Mouse (Mus musculus) liver, embryonic 13.5 days (tissue): ENCODE results near the gene Ly6g5c. TPM values are rescaled to one million over a fixed set of nuclear protein-coding genes. Genes with fewer than 3 reads are reported as not detected.

Experiments
- ATAC-seq: fragments of 200-750 bp; cut with Nextera tagmentation; 2 replicates; pipeline ENCODE4 v1.8.0; 2017; ENCODE audit warnings: low read depth, mild to moderate bottlenecking, moderate number of reproducible peaks, moderate library complexity
- DNase-seq: peaks from one replicate; pipeline ENCODE4 v3.0.0; 2022
- H3K27ac ChIP-seq: fragments of 300-500 bp; sonication (generic); 2 replicates; pipeline ENCODE4 v1.5.1; 2015; ENCODE audit warnings: moderate library complexity, mild to moderate bottlenecking, inconsistent platforms
- H3K27me3 ChIP-seq: fragments of 300-500 bp; sonication (generic); 2 replicates; pipeline ENCODE4 v1.6.1; 2015; ENCODE audit warnings: mild to moderate bottlenecking, inconsistent platforms
- H3K36me3 ChIP-seq: fragments of 300-500 bp; sonication (generic); 2 replicates; pipeline ENCODE4 v1.6.1; 2015; ENCODE audit warnings: mild to moderate bottlenecking, inconsistent platforms
- H3K4me1 ChIP-seq: fragments of 300-500 bp; sonication (generic); replicated peaks from 2 replicates; pipeline ENCODE4 v1.6.1; 2015; ENCODE audit warnings: inconsistent platforms
- H3K4me2 ChIP-seq: fragments of 300-500 bp; sonication (generic); 2 replicates; pipeline ENCODE4 v1.6.1; 2015; ENCODE audit warnings: inconsistent platforms, mild to moderate bottlenecking, moderate library complexity
- H3K4me3 ChIP-seq: fragments of 300-500 bp; sonication (generic); replicated peaks from 2 replicates; pipeline ENCODE4 v1.5.1; 2015; ENCODE audit warnings: mild to moderate bottlenecking, inconsistent platforms
- H3K9ac ChIP-seq: fragments of 300-500 bp; sonication (generic); 2 replicates; pipeline ENCODE4 v1.6.1; 2015; ENCODE audit warnings: mild to moderate bottlenecking, inconsistent platforms
- H3K9me3 ChIP-seq: fragments of 300-500 bp; sonication (generic); replicated peaks from 2 replicates; pipeline ENCODE4 v1.6.1; 2016; ENCODE audit warnings: inconsistent platforms
- WGBS: fragments of 180-500 bp; shearing (Covaris S2); methylation state at CpG from one replicate; pipeline ENCODE4 v1.1.7; 2015; ENCODE audit not compliant: insufficient replicate concordance; 5-methylcytosine and 5-hydroxymethylcytosine counted together
- polyA plus RNA-seq: library from polyadenylated mRNA; unstranded; fragments of >200 nt; fragmentation: Nextera tagmentation; extraction: Ambion mirVana; gene quantifications from 2 replicates; pipeline ENCODE4 v1.2.1, GENCODE M21; 2015

Gene Ly6g5c
- polyA plus RNA-seq, 1 experiment from 2014 or later: not detected

- DNase-seq (no peak), ATAC-seq (no peak)
- Histone ChIP-seq H3K4me3 (no peak overlapping the region), H3K27me3 (no peaks in the 10 kb centered on the region), H3K4me1 (peaks cover 31% of the 10 kb centered on the region), H3K9me3 (no peaks in the 10 kb centered on the region), H3K9ac (no peak overlapping the region), H3K27ac (no peak overlapping the region), H3K4me2 (no peak overlapping the region), H3K36me3 (peaks cover 98% of the 10 kb centered on the region)
- WGBS: 87% methylated on average over 12 of the region's 12 CpGs
Observed at GRCm38 (mm10) chr17:35097164-35097655, 10.9 kb upstream of the Ly6g5c start.

- Histone ChIP-seq H3K9me3 (no peaks in the 10 kb centered on the region), H3K4me3 (no peak overlapping the region), H3K9ac (no peak overlapping the region), H3K27ac (no peak overlapping the region), H3K27me3 (no peaks in the 10 kb centered on the region), H3K4me2 (no peak overlapping the region), H3K4me1 (peaks cover 52% of the 10 kb centered on the region), H3K36me3 (peaks cover 84% of the 10 kb centered on the region)
- DNase-seq (no peak), ATAC-seq (no peak)
- WGBS: 72% methylated on average over 10 of the region's 10 CpGs
Observed at GRCm38 (mm10) chr17:35100196-35100765, 7.8 kb upstream of the Ly6g5c start.

- H3K4me3 ChIP-seq: no peak overlapping the region
- WGBS: 84% methylated on average over 11 of the region's 11 CpGs
- peaks cover 75% of the 10 kb centered on the region for H3K36me3 ChIP-seq
- no peaks in the 10 kb centered on the region for H3K27me3 ChIP-seq
- H3K9me3 ChIP-seq: no peaks in the 10 kb centered on the region
- H3K4me1 ChIP-seq: peaks cover 61% of the 10 kb centered on the region
- no peak for DNase-seq
- ATAC-seq: no peak
- H3K4me2 ChIP-seq: no peak overlapping the region
- H3K9ac ChIP-seq: no peak overlapping the region
- H3K27ac ChIP-seq: peak overlapping the region; percentile 1; the same call in 1 of the 2 replicates
Observed at GRCm38 (mm10) chr17:35101161-35101560, 6.9 kb upstream of the Ly6g5c start.

- Histone ChIP-seq H3K27me3 (no peaks in the 10 kb centered on the region), H3K27ac (peak overlapping the region; percentile 92), H3K4me3 (no peak overlapping the region), H3K4me2 (no peak overlapping the region), H3K9ac (no peak overlapping the region), H3K36me3 (peaks cover 64% of the 10 kb centered on the region), H3K9me3 (no peaks in the 10 kb centered on the region), H3K4me1 (peaks cover 64% of the 10 kb centered on the region)
- DNase-seq (no peak), ATAC-seq (no peak)
- 71% methylated on average over 8 of the region's 8 CpGs for WGBS
Observed at GRCm38 (mm10) chr17:35102299-35102698, 5.8 kb upstream of the Ly6g5c start.

- Histone ChIP-seq H3K4me2 (no peak overlapping the region), H3K27me3 (no peaks in the 10 kb centered on the region), H3K9me3 (no peaks in the 10 kb centered on the region), H3K4me1 (peaks cover 64% of the 10 kb centered on the region), H3K4me3 (no peak overlapping the region), H3K27ac (peak overlapping the region; percentile 92), H3K36me3 (peaks cover 56% of the 10 kb centered on the region), H3K9ac (peak overlapping the region; percentile 67)
- ATAC-seq: no peak
- 53% methylated on average over 6 of the region's 6 CpGs for WGBS
- no peak for DNase-seq
Observed at GRCm38 (mm10) chr17:35103221-35103690, 4.8 kb upstream of the Ly6g5c start.

- ATAC-seq (no peak), DNase-seq (no peak)
- H3K27me3 ChIP-seq: no peaks in the 10 kb centered on the region
- H3K4me3 ChIP-seq: peak overlapping the region; percentile 7
- H3K4me1 ChIP-seq: peaks cover 64% of the 10 kb centered on the region
- H3K27ac ChIP-seq: peak overlapping the region; percentile 92
- H3K9me3 ChIP-seq: no peaks in the 10 kb centered on the region
- 65% methylated on average over 7 of the region's 7 CpGs for WGBS
- peaks cover 48% of the 10 kb centered on the region for H3K36me3 ChIP-seq
- peak overlapping the region; percentile 48 for H3K4me2 ChIP-seq
- H3K9ac ChIP-seq: peak overlapping the region; percentile 67
Observed at GRCm38 (mm10) chr17:35104079-35104478, 4.0 kb upstream of the Ly6g5c start.

- H3K36me3 ChIP-seq: peaks cover 41% of the 10 kb centered on the region
Observed at GRCm38 (mm10) chr17:35104754-35105153, 3.3 kb upstream of the Ly6g5c start.

GRCm38 (mm10) chr17:35105740-35106389 is 2.2 kb upstream of the Ly6g5c start:
- ATAC-seq: no peak; the same call in 1 of the 2 replicates
- 26% methylated on average over 13 of the region's 13 CpGs for WGBS
- Histone ChIP-seq H3K27me3 (no peaks in the 10 kb centered on the region), H3K4me1 (peaks cover 54% of the 10 kb centered on the region), H3K4me3 (no peak overlapping the region), H3K4me2 (peak overlapping the region; percentile 18), H3K27ac (peak overlapping the region; percentile 92), H3K36me3 (peaks cover 30% of the 10 kb centered on the region), H3K9me3 (no peaks in the 10 kb centered on the region), H3K9ac (peak overlapping the region; percentile 67)
- peak; percentile 40 for DNase-seq

More at GRCm38 (mm10) chr17:35104754-35105153, 3.3 kb upstream of the Ly6g5c start:
- peak overlapping the region; percentile 67 for H3K9ac ChIP-seq
- H3K9me3 ChIP-seq: no peaks in the 10 kb centered on the region
- no peaks in the 10 kb centered on the region for H3K27me3 ChIP-seq
- DNase-seq: peak; percentile 76
- peak overlapping the region; percentile 7; the same call in 1 of the 2 replicates for H3K4me3 ChIP-seq
- peak overlapping the region; percentile 92 for H3K27ac ChIP-seq
- WGBS: 20% methylated on average over 6 of the region's 6 CpGs
- peak; percentile 89 for ATAC-seq
- H3K4me2 ChIP-seq: peak overlapping the region; percentile 48
- peaks cover 64% of the 10 kb centered on the region for H3K4me1 ChIP-seq

GRCm38 (mm10) chr17:35106522-35106921 is 1.6 kb upstream of the Ly6g5c start:
- Histone ChIP-seq H3K9me3 (no peaks in the 10 kb centered on the region), H3K27ac (no peak overlapping the region), H3K4me2 (no peak overlapping the region), H3K36me3 (peaks cover 23% of the 10 kb centered on the region), H3K27me3 (no peaks in the 10 kb centered on the region), H3K9ac (peak overlapping the region; percentile 67; the same call in 1 of the 2 replicates), H3K4me3 (no peak overlapping the region), H3K4me1 (peaks cover 49% of the 10 kb centered on the region)
- 53% methylated on average over 3 of the region's 3 CpGs for WGBS
- ATAC-seq (no peak), DNase-seq (no peak)

- DNase-seq: no peak
- H3K4me2 ChIP-seq: no peak overlapping the region
- no peaks in the 10 kb centered on the region for H3K27me3 ChIP-seq
- 71% methylated on average over 9 of the region's 9 CpGs for WGBS
- peaks cover 30% of the 10 kb centered on the region for H3K36me3 ChIP-seq
- H3K4me1 ChIP-seq: 0 out of 2 replicates have a peak, but pooled peaks cover 4% of the 10 kb centered on the region
- no peaks in the 10 kb centered on the region for H3K9me3 ChIP-seq
- no peak overlapping the region for H3K9ac ChIP-seq
- no peak overlapping the region for H3K27ac ChIP-seq
- no peak for ATAC-seq
- H3K4me3 ChIP-seq: no peak overlapping the region
Observed at GRCm38 (mm10) chr17:35111774-35112173, 3.7 kb downstream of the Ly6g5c start.

- Histone ChIP-seq H3K27me3 (no peaks in the 10 kb centered on the region), H3K4me3 (no peak within 1 kb of the TSS), H3K9me3 (no peaks in the 10 kb centered on the region), H3K9ac (no peak within 1 kb of the TSS), H3K4me2 (no peak within 1 kb of the TSS), H3K36me3 (peaks cover 57% of the 10 kb centered on the region), H3K4me1 (peaks cover 21% of the 10 kb centered on the region), H3K27ac (no peak within 1 kb of the TSS; the same call in 1 of the 2 replicates)
- ATAC-seq: no peak
- no peak for DNase-seq
- 77% methylated on average over 8 of the region's 8 CpGs for WGBS
Observed at GRCm38 (mm10) chr17:35115046-35116019, 7.3 kb downstream of the Ly6g5c start, which contains the start of gene Ly6g5b. Ly6g5b (minus strand) TSS chr17:35115428.
